Mouse (Mus musculus): ENCODE results near the gene Arhgef7. TPM values are rescaled to one million over a fixed set of nuclear protein-coding genes. Genes with fewer than 3 reads are reported as not detected.

The Arhgef7 gene
- total and polyA plus RNA-seq, 2 experiments from 2014 or later = 54.3 to 87.5 TPM

DNA sequence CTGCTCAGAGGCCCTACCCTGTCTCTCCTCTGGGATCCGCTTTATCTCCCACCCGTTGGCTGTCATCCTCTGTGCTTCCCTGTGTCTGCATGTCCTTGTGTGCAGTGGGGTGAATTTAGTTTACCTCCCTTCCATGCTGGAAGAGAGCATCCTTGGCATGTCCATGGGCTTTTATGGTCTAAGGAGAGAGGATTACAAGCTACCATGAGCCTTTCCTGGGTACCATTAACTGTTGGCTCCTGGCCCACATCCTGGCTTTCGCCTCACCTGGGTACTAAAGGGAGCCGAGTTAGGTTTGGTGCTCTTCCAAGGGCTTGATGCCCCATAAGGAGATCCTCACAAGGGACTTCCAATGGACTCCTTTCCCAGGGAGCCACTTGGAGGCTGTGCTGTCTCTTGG, 53.1 kb downstream of the Arhgef7 start:
- no peaks in the 10 kb centered on the region for H3K9me3 ChIP-seq (ENCODE audit: low read length)
- H3K4me1 ChIP-seq (ENCODE audit: insufficient read depth, low read length) = no peaks in the 10 kb centered on the region

DNA sequence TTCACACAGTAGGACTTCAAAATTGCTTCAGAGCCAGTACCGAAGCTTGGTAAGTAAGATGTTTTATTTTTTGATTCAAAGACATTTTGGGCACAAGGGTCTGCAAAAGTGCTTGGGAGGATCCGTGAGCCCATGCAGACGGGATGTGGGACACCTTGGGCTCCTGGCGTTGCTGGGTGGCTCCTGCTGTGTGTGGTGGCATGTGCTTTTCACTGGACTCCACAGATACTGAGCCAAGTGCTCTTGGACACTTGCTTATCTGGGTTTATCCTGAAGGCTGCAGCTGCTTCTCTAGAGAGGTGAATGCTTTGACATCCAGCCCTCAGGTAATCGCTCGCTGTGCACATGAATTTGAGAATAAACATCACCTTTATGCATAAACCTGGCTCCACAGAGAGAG, 55.1 kb downstream of the Arhgef7 start:
- Histone ChIP-seq H3K36me3 (ENCODE audit: insufficient read depth, low read length) (peaks cover 37% of the 10 kb centered on the region), H3K27me3 (ENCODE audit: insufficient read depth, low read length) (no peaks in the 10 kb centered on the region), H3K9me3 (ENCODE audit: low read length) (no peaks in the 10 kb centered on the region), H3K27ac (ENCODE audit: low read depth, low read length) (no peak overlapping the region), H3K4me1 (ENCODE audit: insufficient read depth, low read length) (no peaks in the 10 kb centered on the region), H3K4me3 (ENCODE audit: low read depth, low read length) (no peak overlapping the region), H3K4me2 (ENCODE audit: low read depth, low read length, poor library complexity, severe bottlenecking) (no peak overlapping the region), H3K9ac (replicated peaks; ENCODE audit: low read length, poor library complexity, severe bottlenecking) (no peak overlapping the region)
- 93% methylated on average over 6 of the region's 6 CpGs for WGBS
- no peak for TF ChIP-seq CTCF (IDR thresholded peaks at IDR 0.05)
- no peak for ATAC-seq (ENCODE audit: low FRiP score)
- no peak for DNase-seq (ENCODE audit: low spot score)

More for the DNA sequence above, 53.1 kb downstream of the Arhgef7 start:
- Histone ChIP-seq H3K27ac (ENCODE audit: low read depth, low read length) (no peak overlapping the region), H3K9ac (replicated peaks; ENCODE audit: low read length, poor library complexity, severe bottlenecking) (no peak overlapping the region), H3K4me3 (ENCODE audit: low read depth, low read length) (no peak overlapping the region), H3K36me3 (ENCODE audit: insufficient read depth, low read length) (peaks cover 32% of the 10 kb centered on the region), H3K4me2 (ENCODE audit: low read depth, low read length, poor library complexity, severe bottlenecking) (no peak overlapping the region), H3K27me3 (ENCODE audit: insufficient read depth, low read length) (no peaks in the 10 kb centered on the region)
- WGBS = 90% methylated on average over 4 of the region's 4 CpGs
- no peak for DNase-seq (ENCODE audit: low spot score)
- no peak for ATAC-seq (ENCODE audit: low FRiP score)
- TF ChIP-seq CTCF (IDR thresholded peaks at IDR 0.05) = no peak

DNA sequence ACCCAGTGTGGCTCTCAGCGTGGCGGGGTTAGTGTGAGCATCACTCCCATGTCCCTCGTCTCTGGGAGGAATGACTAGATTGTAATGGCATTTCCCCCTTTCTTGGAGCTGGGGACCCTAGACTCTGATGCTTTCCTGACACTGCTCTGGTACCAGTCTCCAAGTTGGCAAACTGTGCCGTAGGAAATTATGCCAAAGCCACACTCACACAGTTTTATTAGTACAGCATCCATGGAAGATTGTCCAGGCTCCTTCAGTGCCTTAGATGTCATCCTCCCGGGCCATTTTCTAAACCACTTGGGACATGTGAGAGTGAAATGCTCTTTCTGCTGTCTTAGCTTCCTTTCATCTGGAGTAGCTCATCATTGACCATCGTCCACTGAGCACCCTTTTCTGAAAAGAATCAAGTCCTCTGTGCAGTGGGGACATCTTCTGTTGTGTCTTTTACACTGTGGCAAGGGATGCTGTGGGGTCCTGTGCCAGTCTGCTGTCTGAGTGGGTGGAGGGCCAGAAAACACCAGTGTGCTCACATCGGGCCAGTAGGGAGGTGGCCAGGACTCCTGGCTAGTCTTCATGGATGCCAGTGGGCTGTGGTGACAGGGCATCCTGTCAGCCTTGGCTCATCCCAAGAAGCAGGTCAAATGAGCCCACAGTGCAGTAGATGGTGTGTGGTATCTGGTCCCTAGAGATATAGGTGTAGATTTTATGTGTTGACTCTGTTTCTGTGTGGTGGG, 56.5 kb downstream of the Arhgef7 start:
- no peak overlapping the region for H3K9ac ChIP-seq (replicated peaks; ENCODE audit: low read length, poor library complexity, severe bottlenecking)
- no peak for TF ChIP-seq CTCF (IDR thresholded peaks at IDR 0.05)
- no peaks in the 10 kb centered on the region for H3K4me1 ChIP-seq (ENCODE audit: insufficient read depth, low read length)
- DNase-seq (ENCODE audit: low spot score) (no peak), ATAC-seq (ENCODE audit: low FRiP score) (no peak)
- whole genome bisulfite sequencing = 89% methylated on average over 7 of the region's 7 CpGs
- no peaks in the 10 kb centered on the region for H3K9me3 ChIP-seq (ENCODE audit: low read length)
- H3K4me3 ChIP-seq (ENCODE audit: low read depth, low read length) = no peak overlapping the region
- no peak overlapping the region for H3K27ac ChIP-seq (ENCODE audit: low read depth, low read length)
- no peak overlapping the region for H3K4me2 ChIP-seq (ENCODE audit: low read depth, low read length, poor library complexity, severe bottlenecking)
- H3K36me3 ChIP-seq (ENCODE audit: insufficient read depth, low read length) = peaks cover 35% of the 10 kb centered on the region
- no peaks in the 10 kb centered on the region for H3K27me3 ChIP-seq (ENCODE audit: insufficient read depth, low read length)

DNA sequence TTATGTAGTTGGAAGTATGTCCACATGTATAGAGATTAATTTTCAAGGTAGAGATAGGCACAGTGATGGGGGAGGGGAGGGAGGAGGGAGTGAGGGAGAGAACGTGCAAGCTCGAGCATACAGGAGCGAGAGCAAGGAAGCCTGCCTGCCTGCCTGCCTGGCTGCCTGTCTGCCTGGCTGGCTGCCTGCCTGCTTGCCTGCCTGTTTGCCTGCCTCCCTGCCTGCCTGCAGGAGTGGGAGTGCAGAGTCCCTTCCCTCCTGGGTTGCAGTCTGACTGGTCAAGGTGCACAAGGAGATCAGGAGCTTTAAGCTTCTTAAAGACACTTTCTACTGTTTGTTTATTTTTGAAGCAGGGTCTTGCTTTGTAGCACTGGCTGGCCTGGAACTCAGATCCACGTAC, 57.6 kb downstream of the Arhgef7 start:
- no peak overlapping the region for H3K4me2 ChIP-seq (ENCODE audit: low read depth, low read length, poor library complexity, severe bottlenecking)
- no peak for TF ChIP-seq CTCF (IDR thresholded peaks at IDR 0.05)
- H3K4me3 ChIP-seq (ENCODE audit: low read depth, low read length) = no peak overlapping the region
- ATAC-seq (ENCODE audit: low FRiP score) (no peak), DNase-seq (ENCODE audit: low spot score) (no peak)
- H3K36me3 ChIP-seq (ENCODE audit: insufficient read depth, low read length) = peaks cover 35% of the 10 kb centered on the region
- H3K27ac ChIP-seq (ENCODE audit: low read depth, low read length) = no peak overlapping the region
- H3K9me3 ChIP-seq (ENCODE audit: low read length) = no peaks in the 10 kb centered on the region
- no peaks in the 10 kb centered on the region for H3K27me3 ChIP-seq (ENCODE audit: insufficient read depth, low read length)
- no peak overlapping the region for H3K9ac ChIP-seq (replicated peaks; ENCODE audit: low read length, poor library complexity, severe bottlenecking)
- no peaks in the 10 kb centered on the region for H3K4me1 ChIP-seq (ENCODE audit: insufficient read depth, low read length)
- 66% methylated on average over 4 of the region's 4 CpGs for WGBS

DNA sequence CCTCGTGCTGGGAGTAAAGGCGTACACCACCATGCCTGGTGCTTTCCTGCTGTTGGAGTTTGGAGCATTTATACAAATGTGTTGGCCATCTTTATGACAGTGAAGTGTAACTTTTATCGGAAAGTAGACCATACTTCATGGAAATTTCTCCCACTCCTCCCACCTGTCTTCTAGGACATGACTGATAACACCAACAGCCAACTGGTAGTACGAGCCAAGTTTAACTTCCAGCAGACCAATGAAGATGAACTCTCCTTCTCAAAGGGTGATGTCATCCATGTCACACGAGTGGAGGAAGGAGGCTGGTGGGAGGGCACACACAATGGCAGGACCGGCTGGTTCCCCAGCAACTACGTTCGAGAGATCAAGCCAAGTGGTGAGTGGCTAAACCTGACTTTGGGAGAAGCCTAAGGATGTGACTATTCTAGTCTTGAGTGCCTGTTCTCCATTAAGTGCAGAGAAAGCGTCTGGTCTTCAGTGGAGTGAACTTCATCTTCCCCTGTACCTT, 58.1 kb downstream of the Arhgef7 start:
- ATAC-seq (ENCODE audit: low FRiP score) (no peak), DNase-seq (ENCODE audit: low spot score) (no peak)
- no peaks in the 10 kb centered on the region for H3K27me3 ChIP-seq (ENCODE audit: insufficient read depth, low read length)
- peaks cover 35% of the 10 kb centered on the region for H3K36me3 ChIP-seq (ENCODE audit: insufficient read depth, low read length)
- no peak overlapping the region for H3K4me2 ChIP-seq (ENCODE audit: low read depth, low read length, poor library complexity, severe bottlenecking)
- H3K9ac ChIP-seq (replicated peaks; ENCODE audit: low read length, poor library complexity, severe bottlenecking) = no peak overlapping the region
- no peak overlapping the region for H3K27ac ChIP-seq (ENCODE audit: low read depth, low read length)
- H3K4me1 ChIP-seq (ENCODE audit: insufficient read depth, low read length) = no peaks in the 10 kb centered on the region
- 85% methylated on average over 9 of the region's 9 CpGs for WGBS
- H3K9me3 ChIP-seq (ENCODE audit: low read length) = no peaks in the 10 kb centered on the region
- no peak for TF ChIP-seq CTCF (IDR thresholded peaks at IDR 0.05)
- H3K4me3 ChIP-seq (ENCODE audit: low read depth, low read length) = no peak overlapping the region

DNA sequence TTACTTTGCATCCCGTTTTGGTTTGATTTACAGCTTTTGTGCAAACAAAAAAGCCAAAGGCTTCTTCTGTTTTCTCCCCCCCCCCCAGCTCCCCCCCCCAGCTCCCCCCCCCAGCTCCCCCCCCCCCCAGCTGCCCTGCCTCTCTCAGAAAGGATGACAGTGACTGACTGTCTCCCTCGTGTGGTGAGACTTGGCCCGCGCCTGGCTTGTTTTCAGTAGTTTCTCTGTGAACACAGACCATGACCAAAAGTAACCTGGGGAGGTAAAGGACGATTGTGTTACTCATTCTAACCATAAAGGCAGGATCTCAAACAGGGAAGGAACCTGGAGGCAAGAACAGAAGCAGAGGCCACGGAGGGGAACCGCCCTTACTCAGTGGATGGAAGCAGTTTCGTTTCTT, 60.7 kb downstream of the Arhgef7 start:
- Histone ChIP-seq H3K9ac (replicated peaks; ENCODE audit: low read length, poor library complexity, severe bottlenecking) (no peak overlapping the region), H3K9me3 (ENCODE audit: low read length) (no peaks in the 10 kb centered on the region), H3K27ac (ENCODE audit: low read depth, low read length) (no peak overlapping the region), H3K4me3 (ENCODE audit: low read depth, low read length) (no peak overlapping the region), H3K36me3 (ENCODE audit: insufficient read depth, low read length) (peaks cover 31% of the 10 kb centered on the region), H3K4me1 (ENCODE audit: insufficient read depth, low read length) (no peaks in the 10 kb centered on the region), H3K4me2 (ENCODE audit: low read depth, low read length, poor library complexity, severe bottlenecking) (no peak overlapping the region), H3K27me3 (ENCODE audit: insufficient read depth, low read length) (no peaks in the 10 kb centered on the region)
- 59% methylated on average over 8 of the region's 8 CpGs for WGBS
- DNase-seq (ENCODE audit: low spot score) (peak; percentile 49), ATAC-seq (ENCODE audit: low FRiP score) (no peak)
- TF ChIP-seq CTCF (IDR thresholded peaks at IDR 0.05) = peak; percentile 61

All from midbrain, postnatal 0 days (tissue).